Mouse (Mus musculus) C2C12 (cell line): Measurements from ENCODE around the gene Ptpn14. TPM values are rescaled to one million over a fixed set of nuclear protein-coding genes. Genes with fewer than 3 reads are reported as not detected.

Experiments used
- H3K27me3 ChIP-seq: one replicate; pipeline ENCODE4 v1.6.1; 2011; ENCODE audit not compliant: control insufficient read depth, insufficient read depth, insufficient read length
- H3K36me3 ChIP-seq: one replicate; pipeline ENCODE4 v1.6.1; 2011; ENCODE audit not compliant: control insufficient read depth, insufficient read depth
- H3K4me3 ChIP-seq: one replicate; pipeline ENCODE4 v1.5.1; 2011; ENCODE audit warnings: mild to moderate bottlenecking, control low read depth; ENCODE audit not compliant: poor library complexity, insufficient read depth, severe bottlenecking
- H3K79me2 ChIP-seq: one replicate; pipeline ENCODE4 v1.6.1; 2011; ENCODE audit not compliant: control insufficient read depth, insufficient read depth
- H3K79me3 ChIP-seq: one replicate; pipeline ENCODE4 v1.6.1; 2011; ENCODE audit warnings: low read depth, control low read depth
- H3ac ChIP-seq: one replicate; pipeline ENCODE3; 2011; ENCODE audit warnings: low read depth; ENCODE audit not compliant: control insufficient read depth, insufficient read length
- CEBPB ChIP-seq: IDR thresholded peaks from one replicate; pipeline ENCODE4 v1.6.1; 2011; ENCODE audit warnings: low read depth, mild to moderate bottlenecking, control low read depth, moderate library complexity
- CTCF ChIP-seq: IDR thresholded peaks from one replicate; pipeline ENCODE4 v1.5.1; 2011; ENCODE audit not compliant: control insufficient read depth, insufficient read depth, insufficient read length
- FOSL1 ChIP-seq: IDR thresholded peaks from one replicate; pipeline ENCODE4 v1.8.0; 2011; ENCODE audit warnings: mild to moderate bottlenecking, low read length; ENCODE audit not compliant: poor library complexity, insufficient read depth, severe bottlenecking
- MAX ChIP-seq: IDR thresholded peaks from one replicate; pipeline ENCODE4 v1.6.1; 2011; ENCODE audit warnings: mild to moderate bottlenecking, control low read depth
- MYOD1 ChIP-seq: IDR thresholded peaks from one replicate; pipeline ENCODE4 v1.6.1; 2011; ENCODE audit warnings: low read depth; ENCODE audit not compliant: control insufficient read depth, insufficient read length
- MYOG ChIP-seq: IDR thresholded peaks from one replicate; pipeline ENCODE4 v1.6.1; 2011; ENCODE audit not compliant: control insufficient read depth, insufficient read length; ENCODE audit errors: extremely low read depth
- USF1 ChIP-seq: IDR thresholded peaks from one replicate; pipeline ENCODE4 v1.6.1; 2011; ENCODE audit warnings: low read depth, mild to moderate bottlenecking, control low read depth, moderate library complexity
- polyA plus RNA-seq: library from polyadenylated mRNA; unstranded; fragments of >200 nt; fragmentation: generic; extraction: Trizol; gene quantifications from one replicate; pipeline ENCODE4 v1.2.1, GENCODE M21; 2012; ENCODE audit warnings: missing spikeins

Ptpn14 gene
- polyA plus RNA-seq, 1 experiment = 23.4 TPM

GRCm38 (mm10) chr1:189750233-189750632 is 22.2 kb downstream of the Ptpn14 start:
- Histone ChIP-seq H3K27me3 (no peaks in the 10 kb centered on the region), H3K79me2 (peaks cover 97% of the 10 kb centered on the region), H3K4me3 (no peak overlapping the region), H3K79me3 (peaks cover 56% of the 10 kb centered on the region), H3ac (no peak overlapping the region), H3K36me3 (peaks cover 17% of the 10 kb centered on the region)
- TF ChIP-seq MYOD1 (no peak), CEBPB (no peak), MYOG (no peak), MAX (no peak), FOSL1 (no peak), CTCF (no peak), USF1 (no peak)

GRCm38 (mm10) chr1:189752245-189752644 is 24.2 kb downstream of the Ptpn14 start:
- no peaks in the 10 kb centered on the region for H3K27me3 ChIP-seq
- TF ChIP-seq MYOG (no peak), FOSL1 (no peak), CTCF (no peak), USF1 (no peak), CEBPB (no peak)
- peaks cover 56% of the 10 kb centered on the region for H3K79me3 ChIP-seq

GRCm38 (mm10) chr1:189755072-189755471 is 27.0 kb downstream of the Ptpn14 start:
- Histone ChIP-seq H3ac (no peak overlapping the region), H3K27me3 (no peaks in the 10 kb centered on the region), H3K79me2 (peaks cover 98% of the 10 kb centered on the region), H3K79me3 (peaks cover 56% of the 10 kb centered on the region), H3K36me3 (peaks cover 17% of the 10 kb centered on the region), H3K4me3 (no peak overlapping the region)
- no peak for TF ChIP-seq CTCF
- no peak for TF ChIP-seq MAX
- no peak for TF ChIP-seq MYOD1
- no peak for TF ChIP-seq CEBPB
- TF ChIP-seq USF1 = no peak
- no peak for TF ChIP-seq MYOG
- no peak for TF ChIP-seq FOSL1

More at GRCm38 (mm10) chr1:189752245-189752644, 24.2 kb downstream of the Ptpn14 start:
- Histone ChIP-seq H3K4me3 (no peak overlapping the region), H3ac (no peak overlapping the region), H3K36me3 (peaks cover 17% of the 10 kb centered on the region), H3K79me2 (peaks cover 98% of the 10 kb centered on the region)

- Histone ChIP-seq H3K27me3 (no peaks in the 10 kb centered on the region), H3K36me3 (peaks cover 17% of the 10 kb centered on the region), H3K4me3 (no peak overlapping the region), H3ac (no peak overlapping the region), H3K79me3 (peaks cover 65% of the 10 kb centered on the region), H3K79me2 (peaks cover 100% of the 10 kb centered on the region)
- TF ChIP-seq MAX (no peak), USF1 (no peak), MYOD1 (no peak), FOSL1 (no peak), CTCF (no peak), CEBPB (no peak), MYOG (no peak)
Measured at GRCm38 (mm10) chr1:189756306-189757053, 28.4 kb downstream of the Ptpn14 start.

GRCm38 (mm10) chr1:189757054-189757408 is 29.0 kb downstream of the Ptpn14 start:
- Histone ChIP-seq H3K36me3 (peaks cover 16% of the 10 kb centered on the region), H3K79me3 (peaks cover 69% of the 10 kb centered on the region), H3K27me3 (no peaks in the 10 kb centered on the region), H3K4me3 (no peak overlapping the region), H3ac (no peak overlapping the region), H3K79me2 (peaks cover 100% of the 10 kb centered on the region)
- TF ChIP-seq MAX (no peak), USF1 (no peak), CTCF (no peak), MYOD1 (no peak), CEBPB (no peak), FOSL1 (no peak), MYOG (no peak)

- H3K36me3 ChIP-seq = peaks cover 3% of the 10 kb centered on the region
- H3K27me3 ChIP-seq = no peaks in the 10 kb centered on the region
Measured at GRCm38 (mm10) chr1:189761581-189762021, 33.5 kb downstream of the Ptpn14 start.

More at GRCm38 (mm10) chr1:189761581-189762021, 33.5 kb downstream of the Ptpn14 start:
- H3K79me2 ChIP-seq = peaks cover 100% of the 10 kb centered on the region
- TF ChIP-seq CEBPB (no peak), FOSL1 (no peak), CTCF (no peak), USF1 (no peak), MAX (no peak), MYOG (no peak), MYOD1 (no peak)
- peaks cover 64% of the 10 kb centered on the region for H3K79me3 ChIP-seq
- no peak overlapping the region for H3K4me3 ChIP-seq
- H3ac ChIP-seq = no peak overlapping the region
